Mouse (Mus musculus) limb, embryonic 14.5 days (tissue): ENCODE measurements around the gene Zfp423. TPM values are rescaled to one million over a fixed set of nuclear protein-coding genes. Genes with fewer than 3 reads are reported as not detected.
A peak's percentile ranks its signal among the peaks of the same experiment; 100 is the strongest.

Source experiments
- ATAC-seq: fragments of 200-750 bp; cut with Nextera tagmentation; 2 replicates; pipeline ENCODE4 v1.8.0; 2017; ENCODE audit warnings: low read depth, moderate number of reproducible peaks, moderate TSS enrichment; ENCODE audit not compliant: low FRiP score
- DNase-seq: peaks from one replicate; pipeline ENCODE4 v3.0.0-alpha.2; 2015; ENCODE audit warnings: low spot score
- H3K27ac ChIP-seq: fragments of 300-500 bp; sonication (generic); replicated peaks from 2 replicates; pipeline ENCODE4 v1.5.1; 2014; ENCODE audit warnings: low read depth, mild to moderate bottlenecking, low read length, moderate library complexity, mixed read lengths
- H3K27me3 ChIP-seq: fragments of 300-500 bp; sonication (generic); 2 replicates; pipeline ENCODE4 v1.6.1; 2014; ENCODE audit warnings: low read length, mixed read lengths; ENCODE audit not compliant: control insufficient read depth, insufficient read depth
- H3K36me3 ChIP-seq: fragments of 300-500 bp; sonication (generic); 2 replicates; pipeline ENCODE4 v1.6.1; 2014; ENCODE audit warnings: mild to moderate bottlenecking, low read length, moderate library complexity, mixed read lengths; ENCODE audit not compliant: control insufficient read depth, insufficient read depth
- H3K4me1 ChIP-seq: fragments of 300-500 bp; sonication (generic); 2 replicates; pipeline ENCODE4 v1.6.1; 2014; ENCODE audit warnings: antibody characterized with exemption, low read length, mixed read lengths; ENCODE audit not compliant: control insufficient read depth, insufficient read depth
- H3K4me2 ChIP-seq: fragments of 300-500 bp; sonication (generic); replicated peaks from 2 replicates; pipeline ENCODE4 v1.6.1; 2014; ENCODE audit warnings: low read depth, mild to moderate bottlenecking, low read length, moderate library complexity; ENCODE audit not compliant: severe bottlenecking
- H3K4me3 ChIP-seq: fragments of 300-500 bp; sonication (generic); replicated peaks from 2 replicates; pipeline ENCODE4 v1.5.1; 2014; ENCODE audit warnings: low read length
- H3K9ac ChIP-seq: fragments of 300-500 bp; sonication (generic); 2 replicates; pipeline ENCODE4 v1.6.1; 2014; ENCODE audit warnings: mild to moderate bottlenecking, low read depth, low read length, moderate library complexity; ENCODE audit not compliant: severe bottlenecking
- H3K9me3 ChIP-seq: fragments of 300-500 bp; sonication (generic); 2 replicates; pipeline ENCODE4 v1.6.1; 2016; ENCODE audit warnings: low read length; ENCODE audit not compliant: control insufficient read depth
- POLR2A ChIP-seq: fragments of 200-500 bp; IDR thresholded peaks from 2 replicates; pipeline ENCODE4 v1.8.0; 2012; ENCODE audit warnings: inconsistent platforms, mild to moderate bottlenecking, moderate library complexity, borderline replicate concordance; ENCODE audit not compliant: insufficient read depth, insufficient read length; ENCODE audit errors: extremely low read depth
- WGBS: fragments of 180-500 bp; shearing (Covaris S2); extraction: QIAGEN DNeasy Blood & Tissue Kit; methylation state at CpG from one replicate; pipeline ENCODE4 v1.1.7; 2014; 5-methylcytosine and 5-hydroxymethylcytosine counted together
- polyA plus RNA-seq, 2 experiments: library from polyadenylated mRNA; depleted of rRNA in 1 of 2; stranded (reverse) in 1 of 2; unstranded in 1 of 2; fragments of >200 nt; fragmentation: Nextera tagmentation in 1 of 2; extraction: Ambion mirVana in 1 of 2; gene quantifications; 2 replicates each; pipeline versions ENCODE4 v1.2.1 to v1.2.3; 2012 to 2014

Gene Zfp423
- polyA plus RNA-seq, 2 experiments = 24.4 to 46.4 TPM

- H3K36me3 ChIP-seq = peaks cover 21% of the 10 kb centered on the region
- no peaks in the 10 kb centered on the region for H3K27me3 ChIP-seq
- TF ChIP-seq POLR2A = no peak
- DNase-seq (no peak), ATAC-seq (no peak)
- H3K9me3 ChIP-seq = no peaks in the 10 kb centered on the region
- peak overlapping the region; percentile 27; the same call in 1 of the 2 replicates for H3K4me2 ChIP-seq
- H3K4me3 ChIP-seq = no peak overlapping the region
- WGBS = 22% methylated on average over 27 of the region's 28 CpGs
- H3K27ac ChIP-seq = no peak overlapping the region
- peak overlapping the region; percentile 31 for H3K9ac ChIP-seq
- peaks cover 17% of the 10 kb centered on the region for H3K4me1 ChIP-seq
Observed at GRCm38 (mm10) chr8:87690100-87691095, 269.0 kb downstream of the Zfp423 start.

GRCm38 (mm10) chr8:87689192-87689591 lies 270.2 kb downstream of the Zfp423 start:
- peaks cover 26% of the 10 kb centered on the region for H3K36me3 ChIP-seq
- H3K4me3 ChIP-seq = no peak overlapping the region
- H3K9ac ChIP-seq = no peak overlapping the region
- DNase-seq (no peak), ATAC-seq (no peak)
- no peak overlapping the region for H3K27ac ChIP-seq
- WGBS = 69% methylated on average over 5 of the region's 6 CpGs
- no peak for TF ChIP-seq POLR2A
- H3K27me3 ChIP-seq = no peaks in the 10 kb centered on the region
- H3K4me2 ChIP-seq = no peak overlapping the region
- peaks cover 17% of the 10 kb centered on the region for H3K4me1 ChIP-seq
- no peaks in the 10 kb centered on the region for H3K9me3 ChIP-seq

GRCm38 (mm10) chr8:87688348-87688747 lies 271.0 kb downstream of the Zfp423 start:
- Histone ChIP-seq H3K27me3 (no peaks in the 10 kb centered on the region), H3K4me3 (no peak overlapping the region), H3K27ac (no peak overlapping the region), H3K36me3 (peaks cover 29% of the 10 kb centered on the region), H3K4me2 (no peak overlapping the region), H3K9ac (no peak overlapping the region), H3K4me1 (peaks cover 17% of the 10 kb centered on the region), H3K9me3 (no peaks in the 10 kb centered on the region)
- 53% methylated on average over 4 of the region's 4 CpGs for WGBS
- ATAC-seq = no peak
- TF ChIP-seq POLR2A = no peak
- no peak for DNase-seq

GRCm38 (mm10) chr8:87686986-87687698 lies 272.3 kb downstream of the Zfp423 start:
- Histone ChIP-seq H3K36me3 (peaks cover 30% of the 10 kb centered on the region), H3K9me3 (no peaks in the 10 kb centered on the region), H3K4me3 (no peak overlapping the region), H3K27me3 (no peaks in the 10 kb centered on the region), H3K9ac (no peak overlapping the region), H3K4me1 (peaks cover 17% of the 10 kb centered on the region), H3K4me2 (no peak overlapping the region), H3K27ac (no peak overlapping the region)
- TF ChIP-seq POLR2A = no peak
- 68% methylated on average over 10 of the region's 10 CpGs for WGBS
- DNase-seq = no peak
- ATAC-seq = no peak

- Histone ChIP-seq H3K9me3 (no peaks in the 10 kb centered on the region), H3K9ac (no peak overlapping the region), H3K27me3 (no peaks in the 10 kb centered on the region), H3K36me3 (peaks cover 30% of the 10 kb centered on the region), H3K4me3 (no peak overlapping the region), H3K4me1 (peaks cover 15% of the 10 kb centered on the region), H3K4me2 (no peak overlapping the region), H3K27ac (no peak overlapping the region)
- WGBS = 83% methylated on average over 3 of the region's 3 CpGs
- no peak for TF ChIP-seq POLR2A
- ATAC-seq (no peak), DNase-seq (no peak)
Observed at GRCm38 (mm10) chr8:87686026-87686425, 273.4 kb downstream of the Zfp423 start.
